Mouse (Mus musculus): Measurements from ENCODE around the gene Zzz3. TPM values are rescaled to one million over a fixed set of nuclear protein-coding genes. Genes with fewer than 3 reads are reported as not detected.

The Zzz3 gene
- polyA plus RNA-seq, 1 experiment from 2014 or later = 10.8 TPM

GRCm38 (mm10) chr3:152478599-152479435, 83.5 kb downstream of the Zzz3 start:
- peak overlapping the region; percentile 86 for H3K4me2 ChIP-seq
- H3K9me3 ChIP-seq (replicated peaks) = no peaks in the 10 kb centered on the region
- peak; percentile 81 for ATAC-seq (ENCODE audit: insufficient read depth)
- peak overlapping the region; percentile 57 for H3K9ac ChIP-seq
- no peaks in the 10 kb centered on the region for H3K36me3 ChIP-seq (replicated peaks)
- WGBS (ENCODE audit: insufficient replicate concordance) = 2% methylated on average over 15 of the region's 16 CpGs
- peak overlapping the region; percentile 60 for H3K4me3 ChIP-seq (replicated peaks)
- H3K4me1 ChIP-seq (replicated peaks) = peaks cover 22% of the 10 kb centered on the region
- H3K27me3 ChIP-seq = no peaks in the 10 kb centered on the region
- H3K27ac ChIP-seq (replicated peaks) = peak overlapping the region; percentile 72

DNA sequence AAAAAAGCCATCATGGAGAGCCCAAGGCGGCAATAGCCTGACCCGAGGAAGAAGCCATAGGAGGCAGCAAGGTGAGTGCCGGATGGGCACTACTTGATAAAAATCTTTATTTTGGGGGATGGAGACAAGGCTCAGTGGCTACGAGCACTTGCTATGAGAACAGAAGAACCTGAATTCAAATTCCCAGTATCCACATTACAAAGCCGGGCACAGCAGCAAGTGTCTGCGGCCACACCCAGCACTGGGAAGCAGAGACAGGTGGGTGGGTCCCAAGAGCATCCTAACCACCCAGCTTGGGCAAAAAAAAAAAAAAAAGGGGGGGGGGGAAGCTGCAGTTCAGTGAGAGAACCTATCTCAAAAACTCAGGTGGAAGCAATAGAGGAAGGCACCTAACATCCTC, 85.1 kb downstream of the Zzz3 start:
- ATAC-seq (ENCODE audit: insufficient read depth) = no peak
- Histone ChIP-seq H3K9me3 (replicated peaks) (no peaks in the 10 kb centered on the region), H3K9ac (no peak overlapping the region), H3K4me1 (replicated peaks) (peaks cover 22% of the 10 kb centered on the region), H3K27me3 (no peaks in the 10 kb centered on the region), H3K36me3 (replicated peaks) (no peaks in the 10 kb centered on the region), H3K4me3 (replicated peaks) (no peak overlapping the region), H3K4me2 (no peak overlapping the region), H3K27ac (replicated peaks) (no peak overlapping the region)
- WGBS (ENCODE audit: insufficient replicate concordance) = 80% methylated on average over 6 of the region's 6 CpGs

GRCm38 (mm10) chr3:152482182-152482581, 86.9 kb downstream of the Zzz3 start:
- Histone ChIP-seq H3K9me3 (replicated peaks) (no peaks in the 10 kb centered on the region), H3K4me2 (no peak overlapping the region), H3K27ac (replicated peaks) (no peak overlapping the region), H3K9ac (no peak overlapping the region), H3K4me3 (replicated peaks) (no peak overlapping the region), H3K27me3 (no peaks in the 10 kb centered on the region), H3K4me1 (replicated peaks) (peaks cover 21% of the 10 kb centered on the region), H3K36me3 (replicated peaks) (no peaks in the 10 kb centered on the region)
- 69% methylated on average over 8 of the region's 8 CpGs for WGBS (ENCODE audit: insufficient replicate concordance)
- no peak for ATAC-seq (ENCODE audit: insufficient read depth)

- no peaks in the 10 kb centered on the region for H3K27me3 ChIP-seq
- H3K4me3 ChIP-seq (replicated peaks) = no peak overlapping the region
- H3K9me3 ChIP-seq (replicated peaks) = no peaks in the 10 kb centered on the region
- no peaks in the 10 kb centered on the region for H3K36me3 ChIP-seq (replicated peaks)
- peaks cover 5% of the 10 kb centered on the region for H3K4me1 ChIP-seq (replicated peaks)
- no peak for ATAC-seq (ENCODE audit: insufficient read depth)
- H3K27ac ChIP-seq (replicated peaks) = no peak overlapping the region
- WGBS (ENCODE audit: insufficient replicate concordance) = 52% methylated on average over 7 of the region's 7 CpGs
- no peak overlapping the region for H3K9ac ChIP-seq
- no peak overlapping the region for H3K4me2 ChIP-seq
These were observed 88.5 kb downstream of the Zzz3 start for GRCm38 (mm10) chr3:152483800-152484199.

DNA sequence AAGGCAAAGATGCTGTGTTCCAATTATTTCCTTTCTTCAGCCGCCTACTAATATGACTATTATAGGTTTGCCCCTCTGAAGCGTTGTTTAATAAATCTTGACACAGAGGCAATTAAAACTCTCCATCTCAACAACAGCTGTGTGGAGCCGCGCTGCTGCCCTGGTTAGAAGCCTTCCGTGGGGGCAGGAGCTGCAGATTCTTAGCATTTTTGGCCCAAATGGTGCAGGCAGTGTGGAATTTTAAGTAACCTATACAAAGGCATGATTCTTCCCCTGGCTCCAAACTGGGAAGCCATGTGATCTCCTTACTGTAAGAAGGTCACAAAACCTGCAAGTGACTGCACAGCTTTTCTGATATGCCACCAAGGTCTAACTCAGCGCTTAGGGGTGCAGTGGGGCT, 88.9 kb downstream of the Zzz3 start:
- Histone ChIP-seq H3K27me3 (no peaks in the 10 kb centered on the region), H3K4me2 (no peak overlapping the region), H3K9ac (no peak overlapping the region), H3K4me1 (replicated peaks) (peaks cover 2% of the 10 kb centered on the region), H3K4me3 (replicated peaks) (no peak overlapping the region), H3K9me3 (replicated peaks) (no peaks in the 10 kb centered on the region), H3K27ac (replicated peaks) (no peak overlapping the region), H3K36me3 (replicated peaks) (no peaks in the 10 kb centered on the region)
- WGBS (ENCODE audit: insufficient replicate concordance) = 70% methylated on average over 6 of the region's 6 CpGs
- ATAC-seq (ENCODE audit: insufficient read depth) = no peak

DNA sequence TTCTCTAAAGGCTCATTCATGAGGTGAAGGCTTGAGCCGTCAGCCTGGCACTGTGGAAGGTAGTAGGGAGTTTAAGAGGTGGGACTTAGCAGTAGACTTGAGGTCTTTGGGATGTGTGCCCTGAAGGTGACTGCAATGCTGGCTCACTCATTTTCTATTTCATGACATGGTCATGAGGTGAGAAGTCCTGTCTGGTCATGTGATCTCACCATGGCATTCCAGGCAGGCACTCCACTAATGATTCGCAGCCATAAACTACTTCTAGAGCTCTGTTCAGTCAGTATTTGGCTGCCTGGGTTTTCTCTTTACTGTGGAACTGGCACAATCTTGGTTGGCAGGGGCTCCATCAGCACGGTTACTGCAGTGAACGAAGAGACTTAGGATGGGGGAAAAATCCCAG, 93.7 kb downstream of the Zzz3 start:
- H3K4me1 ChIP-seq (replicated peaks) = no peaks in the 10 kb centered on the region
- 61% methylated on average over 4 of the region's 4 CpGs for WGBS (ENCODE audit: insufficient replicate concordance)
- H3K27me3 ChIP-seq = no peaks in the 10 kb centered on the region
- no peak for ATAC-seq (ENCODE audit: insufficient read depth)
- H3K9me3 ChIP-seq (replicated peaks) = no peaks in the 10 kb centered on the region
- no peak overlapping the region for H3K4me3 ChIP-seq (replicated peaks)
- H3K36me3 ChIP-seq (replicated peaks) = no peaks in the 10 kb centered on the region
- no peak overlapping the region for H3K27ac ChIP-seq (replicated peaks)
- no peak overlapping the region for H3K9ac ChIP-seq
- H3K4me2 ChIP-seq = no peak overlapping the region

DNA sequence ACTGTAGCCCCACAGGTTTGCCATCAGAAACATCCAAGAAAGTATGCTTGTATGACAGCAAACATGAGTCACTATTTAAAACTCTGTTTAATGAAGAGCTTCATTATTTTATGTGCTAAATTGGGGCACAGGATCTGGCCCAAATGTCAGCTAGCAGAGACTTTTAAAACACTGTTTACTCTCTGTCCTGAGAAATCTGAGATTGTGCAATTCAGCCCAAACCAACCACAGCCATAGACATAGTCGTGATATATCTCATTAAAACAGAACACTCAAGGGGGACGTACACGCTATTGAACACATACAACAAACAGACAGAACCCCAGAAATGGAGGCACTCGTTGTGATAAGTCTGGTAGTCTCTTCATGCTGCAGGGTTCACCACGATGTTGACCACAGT, 95.2 kb downstream of the Zzz3 start:
- Histone ChIP-seq H3K4me3 (replicated peaks) (no peak overlapping the region), H3K27ac (replicated peaks) (no peak overlapping the region), H3K9me3 (replicated peaks) (no peaks in the 10 kb centered on the region), H3K4me2 (no peak overlapping the region), H3K4me1 (replicated peaks) (no peaks in the 10 kb centered on the region), H3K27me3 (no peaks in the 10 kb centered on the region), H3K9ac (no peak overlapping the region), H3K36me3 (replicated peaks) (no peaks in the 10 kb centered on the region)
- WGBS (ENCODE audit: insufficient replicate concordance) = 54% methylated on average over 5 of the region's 5 CpGs
- no peak for ATAC-seq (ENCODE audit: insufficient read depth)

GRCm38 (mm10) chr3:152492241-152492640, 97.0 kb downstream of the Zzz3 start:
- no peak for ATAC-seq (ENCODE audit: insufficient read depth)
- WGBS (ENCODE audit: insufficient replicate concordance) = 60% methylated on average over 6 of the region's 6 CpGs
- Histone ChIP-seq H3K27me3 (no peaks in the 10 kb centered on the region), H3K27ac (replicated peaks) (no peak overlapping the region), H3K9ac (no peak overlapping the region), H3K4me2 (no peak overlapping the region), H3K36me3 (replicated peaks) (no peaks in the 10 kb centered on the region), H3K4me3 (replicated peaks) (no peak overlapping the region), H3K4me1 (replicated peaks) (no peaks in the 10 kb centered on the region), H3K9me3 (replicated peaks) (no peaks in the 10 kb centered on the region)

GRCm38 (mm10) chr3:152493813-152494212, 98.5 kb downstream of the Zzz3 start:
- Histone ChIP-seq H3K27me3 (no peaks in the 10 kb centered on the region), H3K9ac (no peak overlapping the region), H3K4me1 (replicated peaks) (no peaks in the 10 kb centered on the region), H3K27ac (replicated peaks) (no peak overlapping the region), H3K9me3 (replicated peaks) (no peaks in the 10 kb centered on the region), H3K36me3 (replicated peaks) (no peaks in the 10 kb centered on the region), H3K4me2 (no peak overlapping the region), H3K4me3 (replicated peaks) (no peak overlapping the region)
- ATAC-seq (ENCODE audit: insufficient read depth) = no peak
- WGBS (ENCODE audit: insufficient replicate concordance) = 58% methylated on average over 2 of the region's 2 CpGs

DNA sequence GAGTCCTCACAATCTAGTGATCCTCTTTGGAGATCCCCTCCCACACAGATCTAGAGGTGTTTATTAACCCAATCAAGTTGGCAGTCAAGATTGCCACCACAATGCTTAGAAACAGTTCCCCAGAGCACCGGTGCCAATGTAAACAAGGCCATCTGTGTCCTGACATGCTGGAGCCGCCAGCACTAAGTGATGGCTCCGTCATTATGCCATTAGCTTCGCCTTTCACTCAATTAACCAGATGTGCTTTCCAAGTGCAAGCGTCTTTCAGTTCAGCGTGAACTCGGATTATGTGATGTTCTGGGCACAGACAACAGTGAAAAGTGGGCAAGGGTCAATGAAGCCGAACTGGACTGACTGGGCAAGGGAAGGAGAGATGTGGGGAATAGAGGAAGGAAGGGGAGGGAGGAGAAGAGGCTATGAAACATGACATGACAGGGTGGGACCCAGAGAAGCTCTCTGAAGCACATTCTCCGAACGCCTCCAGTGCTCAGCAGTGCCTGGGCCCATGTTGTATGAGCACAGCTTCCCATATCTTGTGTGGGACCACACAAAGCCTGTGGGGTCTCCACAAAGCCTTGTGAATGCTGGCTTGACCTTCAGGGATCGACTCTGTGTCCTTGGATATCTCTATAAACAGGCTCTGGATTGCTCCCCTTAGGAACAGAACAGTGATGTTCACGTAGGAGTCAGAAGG, 99.5 kb downstream of the Zzz3 start:
- Histone ChIP-seq H3K27ac (replicated peaks) (no peak overlapping the region), H3K4me3 (replicated peaks) (no peak overlapping the region), H3K27me3 (no peaks in the 10 kb centered on the region), H3K9me3 (replicated peaks) (no peaks in the 10 kb centered on the region), H3K9ac (no peak overlapping the region), H3K4me1 (replicated peaks) (no peaks in the 10 kb centered on the region), H3K4me2 (no peak overlapping the region), H3K36me3 (replicated peaks) (no peaks in the 10 kb centered on the region)
- 57% methylated on average over 12 of the region's 12 CpGs for WGBS (ENCODE audit: insufficient replicate concordance)
- ATAC-seq (ENCODE audit: insufficient read depth) = no peak

DNA sequence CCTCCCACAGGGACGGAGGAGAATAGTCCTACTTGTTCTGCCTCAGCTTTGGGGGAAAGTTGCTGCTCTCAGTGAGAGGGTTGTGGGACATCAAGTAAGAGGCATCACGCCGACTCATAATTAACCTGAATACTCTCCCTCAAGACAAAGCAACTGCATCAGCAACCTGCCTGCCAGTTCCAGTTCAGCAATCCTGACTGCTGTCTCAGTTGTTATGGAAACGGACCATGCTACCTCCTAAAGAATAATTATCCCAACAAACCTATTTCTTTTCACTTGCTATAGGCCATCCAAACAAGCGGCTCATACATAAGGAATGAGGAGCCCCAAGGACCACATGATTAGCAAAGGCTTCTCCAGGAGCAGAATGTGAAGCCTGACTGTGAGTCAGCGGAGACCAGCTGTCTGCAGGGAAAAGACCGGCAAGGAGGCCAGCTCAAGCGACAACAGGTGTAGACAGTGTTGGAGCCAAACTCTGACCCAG, 100.2 kb downstream of the Zzz3 start:
- Histone ChIP-seq H3K27me3 (no peaks in the 10 kb centered on the region), H3K27ac (replicated peaks) (no peak overlapping the region), H3K9me3 (replicated peaks) (no peaks in the 10 kb centered on the region), H3K4me3 (replicated peaks) (no peak overlapping the region), H3K4me1 (replicated peaks) (no peaks in the 10 kb centered on the region), H3K36me3 (replicated peaks) (no peaks in the 10 kb centered on the region), H3K4me2 (no peak overlapping the region), H3K9ac (no peak overlapping the region)
- ATAC-seq (ENCODE audit: insufficient read depth) = no peak
- 71% methylated on average over 8 of the region's 8 CpGs for WGBS (ENCODE audit: insufficient replicate concordance)

Measured in liver, embryonic 15.5 days (tissue).